Mouse (Mus musculus) left cerebral cortex, adult 11 months (tissue): ENCODE results near the gene Robo1.

Experiments used
- DNase-seq: peaks from one replicate; pipeline ENCODE4 v3.0.0; 2022; ENCODE audit warnings: low spot score

Gene Robo1

DNA sequence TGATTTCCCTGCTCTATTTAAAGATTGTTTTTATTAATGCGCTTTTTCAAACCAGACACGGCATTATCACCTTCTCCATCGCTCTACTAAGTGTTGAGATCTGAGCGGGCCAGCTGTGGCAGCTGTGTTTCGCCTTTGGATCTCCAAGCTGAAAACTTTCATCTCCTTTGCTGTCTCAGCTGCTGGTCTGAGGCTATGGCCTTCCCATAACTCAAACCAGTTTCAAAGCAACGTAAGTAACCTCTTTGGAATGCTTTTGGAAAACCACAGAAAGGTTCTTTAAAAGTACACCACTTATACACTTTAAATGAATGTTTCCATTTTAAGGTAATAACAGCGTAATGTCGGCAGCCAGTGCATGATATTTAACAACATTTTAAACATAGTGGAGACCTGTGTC is 520.3 kb downstream of the Robo1 start:
- no peak for DNase-seq

GRCm38 (mm10) chr16:72829530-72829929 is 521.4 kb downstream of the Robo1 start:
- no peak for DNase-seq

DNA sequence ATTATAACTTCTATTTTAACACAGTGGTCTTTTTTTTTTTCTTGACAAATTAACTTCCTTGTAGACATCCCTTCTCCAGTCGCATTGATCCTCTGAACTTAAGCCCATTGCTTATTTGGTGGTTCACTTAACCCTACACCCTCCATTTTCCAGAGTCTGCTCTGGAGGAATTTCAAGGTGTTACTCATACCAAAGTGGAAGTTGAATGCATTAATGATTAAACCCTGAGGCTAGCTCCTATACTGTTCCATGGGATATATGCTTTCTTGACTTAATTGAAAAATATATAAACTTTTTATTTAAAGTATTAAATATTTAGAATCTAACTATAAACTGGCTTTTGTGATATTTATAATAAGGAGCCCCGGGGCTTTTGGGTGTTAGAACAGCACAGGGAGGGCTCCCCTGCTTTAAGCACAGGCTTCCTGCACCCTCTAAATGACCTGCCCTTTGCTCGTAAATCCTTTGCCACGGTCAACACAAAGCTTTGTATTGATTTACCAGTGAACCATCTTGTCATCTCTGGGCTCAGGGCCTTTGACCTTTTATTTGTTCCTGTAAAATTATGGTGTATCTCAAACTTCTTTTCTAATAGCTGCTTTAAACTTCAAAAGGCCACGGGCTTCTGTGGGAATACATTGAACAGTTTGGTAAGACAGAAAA is 522.4 kb downstream of the Robo1 start:
- DNase-seq, result no peak

- no peak for DNase-seq
Measured at GRCm38 (mm10) chr16:72834266-72834665, 526.2 kb downstream of the Robo1 start.

DNA sequence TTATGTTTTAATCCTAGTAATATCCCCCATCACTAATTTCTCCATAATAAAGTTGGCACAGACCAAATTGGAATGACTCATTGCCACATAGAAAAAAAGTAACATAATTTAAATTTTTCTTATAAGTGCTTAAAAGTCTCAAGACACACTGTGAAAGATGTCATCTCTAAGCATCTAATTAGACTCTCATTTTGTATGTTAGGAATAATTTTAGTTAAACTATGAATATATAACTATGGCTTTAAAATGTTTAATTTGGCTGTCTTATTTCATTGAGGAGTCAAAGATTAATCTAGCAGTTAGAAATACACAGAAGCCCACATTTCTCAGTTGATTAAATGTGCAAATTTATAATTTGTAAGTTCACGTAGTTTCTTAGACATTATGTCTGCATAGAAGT is 530.9 kb downstream of the Robo1 start:
- no peak for DNase-seq

- no peak for DNase-seq
Measured at GRCm38 (mm10) chr16:72841066-72841465, 533.0 kb downstream of the Robo1 start.

- DNase-seq, result peak; percentile 11
Measured at GRCm38 (mm10) chr16:72854101-72854500, 546.0 kb downstream of the Robo1 start.

DNA sequence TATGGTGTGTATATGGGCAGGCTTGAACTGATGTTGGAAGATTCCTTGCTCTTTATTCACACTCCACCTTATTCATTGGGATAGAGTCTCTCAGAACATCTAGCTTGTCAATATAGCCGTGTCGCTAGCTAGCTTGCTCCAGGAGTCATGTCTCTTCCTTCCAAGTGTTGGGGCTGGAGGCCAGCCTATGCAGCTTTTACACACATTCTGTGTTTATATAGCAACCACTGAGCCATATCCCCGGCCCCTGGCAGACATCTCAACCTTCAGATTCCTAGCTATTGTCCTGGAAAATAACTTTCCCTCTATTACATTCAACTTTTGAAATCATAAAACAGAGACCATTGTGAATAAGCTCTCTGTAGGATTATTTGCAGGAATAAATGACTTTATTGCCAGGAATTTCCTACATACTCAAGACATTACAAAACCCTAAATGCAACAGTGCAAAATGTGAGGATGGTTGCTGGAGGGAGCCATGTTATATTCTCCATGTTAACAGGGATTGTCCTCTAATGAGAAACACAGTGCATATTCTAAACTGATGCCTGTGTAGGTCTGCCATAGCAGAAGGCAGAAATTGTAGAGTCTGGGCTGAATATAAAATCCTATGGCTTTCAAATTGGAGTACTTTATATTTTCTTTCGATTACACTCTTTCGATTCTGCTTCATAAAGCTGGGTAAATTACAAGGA is 546.9 kb downstream of the Robo1 start:
- DNase-seq, result no peak

DNA sequence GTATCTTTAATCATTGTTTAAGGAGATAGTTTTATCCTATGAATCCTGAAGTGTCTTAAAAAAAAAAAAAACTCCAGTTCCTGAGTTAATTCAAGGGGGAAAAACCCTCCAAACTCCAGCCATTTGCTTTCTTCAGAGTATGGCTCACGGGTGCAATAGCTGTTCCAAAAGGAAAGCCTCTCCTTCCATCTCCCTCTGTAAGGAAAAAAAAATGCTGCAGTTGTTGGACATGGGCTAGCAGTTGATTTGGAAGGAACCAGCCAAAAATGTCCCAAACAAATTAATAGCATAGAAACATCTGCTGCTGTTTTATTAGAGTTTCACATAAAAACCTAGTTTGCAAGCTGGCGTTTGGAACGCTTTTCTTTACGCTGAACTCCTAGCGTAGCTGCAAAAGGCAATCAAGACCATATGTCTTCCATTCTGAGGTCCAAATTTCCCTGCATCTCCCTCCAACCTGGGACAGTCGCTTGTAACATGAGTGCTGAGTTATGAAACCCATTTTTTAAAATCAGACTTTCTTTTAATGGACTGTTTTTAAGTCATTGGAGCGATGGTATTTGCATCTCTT is 553.7 kb downstream of the Robo1 start:
- no peak for DNase-seq

GRCm38 (mm10) chr16:72866011-72866410 is 557.9 kb downstream of the Robo1 start:
- DNase-seq, result no peak

DNA sequence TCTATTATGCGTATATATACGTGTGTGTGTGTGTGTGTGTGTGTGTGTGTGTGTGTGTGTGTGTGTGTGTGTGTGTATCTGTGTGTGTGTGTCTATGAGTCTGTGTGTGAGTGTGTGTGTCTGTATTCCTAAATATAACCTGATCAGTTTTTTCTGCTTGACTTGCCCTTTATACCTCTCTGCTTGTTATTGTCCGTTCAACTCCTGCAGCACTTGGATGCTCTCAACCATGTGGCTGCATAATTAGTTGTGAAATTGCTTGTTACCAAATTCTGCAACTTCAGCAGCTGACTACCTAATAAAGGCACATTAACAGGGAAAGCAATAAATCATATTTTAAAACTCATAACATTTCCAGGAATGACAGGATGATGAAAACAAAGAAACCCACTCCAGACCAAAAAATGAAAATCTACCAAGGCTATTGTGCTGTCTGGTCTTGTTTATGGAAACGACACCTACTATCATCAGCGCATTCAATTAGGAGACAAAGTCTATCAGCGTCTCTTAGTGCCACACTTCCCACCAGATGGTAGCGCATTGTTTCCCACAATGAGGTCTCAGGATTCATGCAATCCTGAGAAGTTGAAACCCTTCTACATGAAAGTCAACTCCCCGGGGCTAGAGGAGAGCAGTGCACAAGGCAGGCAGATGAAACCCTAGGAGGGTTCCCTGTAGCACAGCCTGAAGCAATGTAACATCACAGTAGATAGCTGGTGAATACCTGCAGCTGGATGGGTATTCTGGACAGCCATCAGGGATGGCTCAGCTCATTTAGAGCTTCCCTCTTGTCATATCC is 567.0 kb downstream of the Robo1 start:
- DNase-seq, result no peak

- no peak for DNase-seq
Measured at GRCm38 (mm10) chr16:72888108-72888507, 580.0 kb downstream of the Robo1 start.

DNA sequence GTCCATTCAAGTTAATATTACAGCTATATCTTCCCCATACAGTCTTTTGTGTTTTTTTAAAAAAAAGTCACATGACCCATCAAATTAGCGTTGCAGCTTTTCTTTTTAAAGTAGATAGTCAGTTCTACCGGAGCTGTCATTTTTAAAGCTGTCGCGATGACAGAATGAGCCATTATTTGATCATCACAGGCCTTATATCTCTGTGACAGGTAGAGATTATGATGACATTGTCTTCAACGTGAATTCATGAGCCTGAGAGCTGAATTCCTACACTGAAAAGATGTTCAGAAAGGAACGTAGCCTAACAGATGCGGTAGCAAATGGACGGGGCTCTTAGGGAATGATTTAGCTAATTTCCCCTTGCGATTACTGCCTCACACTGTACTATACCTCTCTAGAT is 581.3 kb downstream of the Robo1 start:
- DNase-seq, result no peak

DNA sequence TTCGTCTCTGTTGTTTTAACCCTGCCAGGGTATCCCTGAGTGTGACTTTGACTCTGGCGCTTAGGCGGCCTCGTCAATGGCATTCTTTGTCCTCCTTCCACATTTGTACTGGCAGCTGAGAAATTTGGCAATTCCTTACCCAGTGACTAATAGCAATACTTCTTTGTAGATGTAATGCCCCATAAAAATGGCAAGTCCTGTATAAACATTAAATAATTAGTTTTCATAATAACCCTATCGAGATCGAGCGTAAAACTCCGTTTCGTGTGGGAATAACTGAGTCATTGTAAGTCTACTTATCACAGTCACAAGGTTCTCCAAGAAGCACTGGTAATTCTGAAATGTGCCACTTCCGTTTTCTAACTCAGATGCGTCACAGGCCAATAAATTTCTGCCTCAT is 589.0 kb downstream of the Robo1 start:
- peak; percentile 17 for DNase-seq

DNA sequence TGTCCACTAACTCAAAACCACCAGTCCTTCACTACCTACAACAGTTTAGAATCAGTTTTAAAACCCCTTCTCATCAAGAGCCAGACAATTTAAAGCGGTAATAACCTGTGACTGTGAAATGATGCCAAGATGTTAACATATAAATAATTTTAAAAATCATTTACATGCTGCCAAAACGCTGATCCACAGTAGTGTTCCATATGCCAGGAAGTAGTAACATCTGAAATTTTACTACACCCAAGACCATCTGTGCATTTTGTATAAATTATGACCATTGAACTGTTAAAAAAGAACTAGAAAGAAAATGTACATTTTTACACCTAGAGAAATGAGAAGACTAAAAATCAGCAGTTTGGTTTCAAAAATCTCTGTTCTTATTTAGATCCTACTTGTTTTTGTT is 600.8 kb downstream of the Robo1 start:
- DNase-seq, result no peak

DNA sequence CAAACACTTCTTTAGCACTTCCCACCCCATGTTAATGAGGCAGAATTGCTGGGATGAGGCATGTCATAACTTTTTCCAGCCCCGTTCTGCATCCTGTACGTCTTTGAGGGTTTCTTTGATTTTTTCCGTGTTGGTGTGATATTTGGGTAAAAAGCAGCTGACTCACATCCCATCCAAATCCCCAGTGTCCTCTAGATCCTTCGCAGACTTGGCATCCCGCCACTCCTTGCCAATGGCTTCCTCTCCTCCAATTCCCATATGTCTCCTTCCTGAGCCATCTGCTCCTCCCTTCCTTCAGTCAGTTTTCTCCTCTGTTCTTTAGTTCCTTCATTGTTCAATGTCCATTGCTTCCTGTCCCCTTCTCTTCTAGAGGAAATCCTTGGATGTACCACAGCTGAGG is 605.0 kb downstream of the Robo1 start:
- DNase-seq, result peak; percentile 26

DNA sequence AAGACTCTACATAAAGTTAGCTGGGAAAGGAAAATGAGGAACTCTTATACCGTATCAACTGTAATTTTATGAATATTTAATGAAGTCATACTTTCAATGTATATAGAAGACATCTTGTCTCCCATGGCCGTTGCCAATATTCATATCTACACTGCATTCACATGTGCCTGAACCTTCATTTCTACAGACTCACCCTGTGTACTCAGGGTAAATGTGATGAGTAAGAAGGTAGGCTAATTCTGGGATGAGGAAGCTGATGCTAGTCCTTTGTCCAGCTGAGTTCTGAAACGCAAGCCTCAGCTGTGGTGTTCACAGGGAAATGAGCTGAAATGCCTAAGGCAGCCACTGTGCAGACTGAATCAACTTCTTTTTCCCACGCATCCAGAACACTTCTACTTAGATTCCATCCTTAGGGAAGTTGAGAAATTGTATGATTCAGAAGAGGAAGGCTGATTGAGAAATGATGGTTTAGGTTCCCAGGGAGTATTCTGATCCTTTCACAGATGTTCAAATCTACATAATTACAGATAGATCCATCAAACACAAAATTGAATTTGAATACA is 606.0 kb downstream of the Robo1 start:
- no peak for DNase-seq

DNA sequence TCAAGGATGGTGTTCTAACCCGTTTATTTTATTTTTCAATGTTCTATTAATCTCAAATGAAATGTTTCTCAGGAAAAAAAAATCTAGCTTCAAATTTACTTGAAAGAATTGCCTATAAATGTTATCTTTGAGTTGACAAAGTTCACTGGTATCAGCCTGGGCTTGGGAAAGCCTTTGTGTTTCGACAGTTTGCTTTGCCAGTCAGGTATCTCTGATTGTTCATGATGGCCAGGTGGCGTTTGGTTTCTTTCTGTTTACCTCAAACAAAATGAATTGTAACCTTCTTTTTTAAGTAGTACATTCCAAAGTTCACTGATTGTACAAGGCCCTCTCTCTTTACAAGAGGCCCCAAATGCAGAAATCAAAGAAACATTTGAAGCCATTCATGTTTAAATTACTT is 611.9 kb downstream of the Robo1 start:
- DNase-seq, result no peak

DNA sequence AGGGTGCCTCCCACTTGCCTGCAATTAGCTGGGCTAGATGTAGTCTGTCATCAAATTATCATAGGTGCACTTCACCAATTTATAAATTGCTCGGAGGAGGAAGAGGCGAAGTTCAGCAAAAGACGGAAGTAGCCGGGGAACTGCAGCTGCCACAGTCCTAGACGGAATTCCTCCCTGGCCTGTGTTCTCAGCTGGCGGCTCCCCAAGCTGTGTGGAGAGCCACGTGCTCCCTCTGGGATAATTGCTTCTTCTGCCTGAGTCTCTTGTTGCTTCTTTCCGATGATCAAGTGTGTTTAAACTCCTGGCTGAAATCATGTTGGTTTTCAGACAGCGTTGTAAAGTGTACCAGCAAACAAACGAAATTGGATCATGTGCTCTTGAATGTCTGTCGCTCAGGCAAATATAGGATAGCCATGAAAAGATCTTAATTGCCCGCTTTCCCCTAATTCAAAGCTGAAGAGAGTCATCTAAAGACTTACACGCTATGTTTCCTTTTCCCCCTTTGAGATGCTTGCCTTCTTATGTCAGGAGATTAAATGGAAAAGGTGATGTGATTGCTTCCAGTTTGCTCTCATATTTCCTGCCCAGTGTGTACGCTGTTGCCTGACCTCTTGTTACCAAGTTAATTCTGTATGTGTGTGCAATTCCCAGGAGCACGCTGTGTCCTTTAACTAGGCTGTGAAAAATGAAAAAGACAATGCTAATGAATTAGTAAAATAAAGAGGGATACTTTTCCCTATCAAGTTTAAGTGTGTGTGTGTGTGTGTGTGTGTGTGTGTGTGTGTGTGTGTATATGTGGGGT is 616.5 kb downstream of the Robo1 start:
- peak; percentile 38 for DNase-seq

GRCm38 (mm10) chr16:72928525-72929122 is 620.5 kb downstream of the Robo1 start:
- DNase-seq, result no peak

GRCm38 (mm10) chr16:72930871-72931270 is 622.8 kb downstream of the Robo1 start:
- DNase-seq, result no peak
